Mouse (Mus musculus): ENCODE data around the gene Olfr288. TPM values are rescaled to one million over a fixed set of nuclear protein-coding genes. Genes with fewer than 3 reads are reported as not detected.

Olfr288 gene
- total RNA-seq, 2 experiments from 2014 or later: not detected

Other genes with a start within 250 kb of the Olfr288 start
- gene Tmem106c, start 231.3 kb downstream of the Olfr288 start, total RNA-seq (2021): 10 to 100 TPM; 58.7 to 65.1 TPM
- gene Col2a1, start 190.8 kb downstream of the Olfr288 start, total RNA-seq (2021): not detected
- gene Pfkm, start 103.0 kb downstream of the Olfr288 start, total RNA-seq (2021): 10 to 100 TPM; 71.0 to 86.3 TPM
- 10 to 100 TPM; 16.3 to 16.9 TPM for gene Senp1, start 101.8 kb downstream of the Olfr288 start, total RNA-seq (2021)
- gene Asb8, start 29.9 kb downstream of the Olfr288 start, total RNA-seq (2021): 10 to 100 TPM; 38.1 to 41.2 TPM
- 1 to 10 TPM in 1 of 2 experiments, under 1 TPM in 1; 0.83 to 1.1 TPM for gene Ccdc184, start 28.4 kb downstream of the Olfr288 start, total RNA-seq (2021)
- gene Gm44579, start 25.4 kb upstream of the Olfr288 start, total RNA-seq (2021): not detected
- gene Olfr287, start 25.5 kb upstream of the Olfr288 start, total RNA-seq (2021): not detected
- not detected for gene Olfr286, start 38.9 kb upstream of the Olfr288 start, total RNA-seq (2021)
- not detected for gene H1fnt, start 61.8 kb upstream of the Olfr288 start, total RNA-seq (2021)
- gene Zfp641, start 100.6 kb upstream of the Olfr288 start, total RNA-seq (2021): 1 to 10 TPM; 3.8 to 4.6 TPM
- gene Olfr285, start 121.8 kb upstream of the Olfr288 start, total RNA-seq (2021): not detected
- not detected for gene Olfr284, start 145.4 kb upstream of the Olfr288 start, total RNA-seq (2021)
- gene Olfr283, start 185.4 kb upstream of the Olfr288 start, total RNA-seq (2021): not detected
- not detected for gene Olfr282, start 235.7 kb upstream of the Olfr288 start, total RNA-seq (2021)

Data from adrenal gland, adult 18-20 months (tissue).